Mouse (Mus musculus) kidney, adult 2 months (tissue): ENCODE results near the gene Spata31d1b. TPM values are rescaled to one million over a fixed set of nuclear protein-coding genes. Genes with fewer than 3 reads are reported as not detected.
A peak's percentile ranks its signal among the peaks of the same experiment; 100 is the strongest.
"Not testable (repeated sequence)": the region's sequence is repeated elsewhere in the genome, so short reads cannot be mapped to it uniquely, and the experiment has no call there.

Experiments used
- DNase-seq: peaks from one replicate; pipeline ENCODE4 v3.0.0; 2021
- H3K27ac ChIP-seq: fragments of 200-500 bp; 2 replicates; pipeline ENCODE4 v1.5.1; 2012; ENCODE audit warnings: low read depth, low read length, control low read depth, inconsistent platforms; ENCODE audit not compliant: insufficient read depth
- H3K27me3 ChIP-seq: fragments of 200-500 bp; replicated peaks from 2 replicates; pipeline ENCODE4 v1.6.1; 2012; ENCODE audit warnings: mild to moderate bottlenecking, moderate library complexity, low read length, inconsistent platforms; ENCODE audit not compliant: control insufficient read depth, insufficient read depth
- H3K36me3 ChIP-seq: fragments of 200-500 bp; 2 replicates; pipeline ENCODE4 v1.6.1; 2012; ENCODE audit warnings: mild to moderate bottlenecking, moderate library complexity, low read length, inconsistent platforms; ENCODE audit not compliant: control insufficient read depth, insufficient read depth
- H3K4me1 ChIP-seq: fragments of 200-500 bp; 2 replicates; pipeline ENCODE4 v1.6.1; 2011; ENCODE audit warnings: low read length; ENCODE audit not compliant: control insufficient read depth, insufficient read depth
- H3K4me3 ChIP-seq: fragments of 200-500 bp; 2 replicates; pipeline ENCODE4 v1.5.1; 2011; ENCODE audit warnings: mild to moderate bottlenecking, low read depth, low read length, control low read depth; ENCODE audit not compliant: insufficient read depth
- CTCF ChIP-seq: fragments of 200-500 bp; conservative IDR thresholded peaks from 2 replicates; pipeline ENCODE4 v1.5.1; 2011; ENCODE audit warnings: low read depth, mild to moderate bottlenecking, control low read depth, low read length, moderate library complexity, mixed read lengths; ENCODE audit not compliant: insufficient read depth, insufficient read length
- POLR2A ChIP-seq: fragments of 200-500 bp; IDR thresholded peaks from one replicate; pipeline ENCODE4 v1.6.1; 2011; ENCODE audit warnings: low read depth, low read length, control low read depth
- WGBS: fragments of 180-500 bp; shearing (Covaris S2); methylation state at CpG from one replicate; pipeline ENCODE4 v1.1.7; 2018; 5-methylcytosine and 5-hydroxymethylcytosine counted together
- polyA plus RNA-seq: library from polyadenylated mRNA; depleted of rRNA; stranded (reverse); fragments of >200 nt; gene quantifications from 2 replicates; pipeline ENCODE4 v1.2.3, GENCODE M21; 2012

Spata31d1b gene
- polyA plus RNA-seq, 1 experiment, result 0.03 TPM

- Histone ChIP-seq H3K4me3 (no peak overlapping the region), H3K4me1 (no peaks in the 10 kb centered on the region), H3K36me3 (no peaks in the 10 kb centered on the region), H3K27me3 (no peaks in the 10 kb centered on the region), H3K27ac (no peak overlapping the region)
- no peak for TF ChIP-seq POLR2A
- no peak for TF ChIP-seq CTCF
- no peak for DNase-seq
- WGBS, result 80% methylated on average over 7 of the region's 7 CpGs
Observed at GRCm38 (mm10) chr13:59695781-59696180, 16.3 kb upstream of the Spata31d1b start.

- H3K36me3 ChIP-seq, result no peaks in the 10 kb centered on the region
- 92% methylated on average over 8 of the region's 8 CpGs for WGBS
- H3K27ac ChIP-seq, result no peak overlapping the region
- no peaks in the 10 kb centered on the region for H3K4me1 ChIP-seq
- no peaks in the 10 kb centered on the region for H3K27me3 ChIP-seq
- TF ChIP-seq POLR2A, result no peak
- TF ChIP-seq CTCF, result no peak
- DNase-seq, result no peak
- H3K4me3 ChIP-seq, result no peak overlapping the region
Observed at GRCm38 (mm10) chr13:59699131-59699530, 13.0 kb upstream of the Spata31d1b start.

- WGBS, result 76% methylated on average over 1 of the region's 1 CpGs
- DNase-seq, result peak; percentile 10
- not testable (repeated sequence) for H3K27ac ChIP-seq, H3K4me1 ChIP-seq, H3K4me3 ChIP-seq, H3K36me3 ChIP-seq, H3K27me3 ChIP-seq
Observed at GRCm38 (mm10) chr13:59700137-59700536, 11.9 kb upstream of the Spata31d1b start.

- no peak overlapping the region for H3K27ac ChIP-seq
- DNase-seq, result no peak
- no peak overlapping the region for H3K4me3 ChIP-seq
- no peaks in the 10 kb centered on the region for H3K4me1 ChIP-seq
- H3K27me3 ChIP-seq, result no peaks in the 10 kb centered on the region
- no peaks in the 10 kb centered on the region for H3K36me3 ChIP-seq
- no peak for TF ChIP-seq CTCF
- TF ChIP-seq POLR2A, result no peak
- 80% methylated on average over 12 of the region's 12 CpGs for WGBS
Observed at GRCm38 (mm10) chr13:59703514-59703913, 8.6 kb upstream of the Spata31d1b start.

GRCm38 (mm10) chr13:59704562-59704961, 7.5 kb upstream of the Spata31d1b start:
- Histone ChIP-seq H3K4me3 (peak overlapping the region; percentile 17; the same call in 1 of the 2 replicates), H3K27ac (no peak overlapping the region), H3K27me3 (no peaks in the 10 kb centered on the region), H3K4me1 (no peaks in the 10 kb centered on the region), H3K36me3 (no peaks in the 10 kb centered on the region)
- DNase-seq, result peak; percentile 62
- TF ChIP-seq POLR2A, result no peak
- TF ChIP-seq CTCF, result peak; percentile 27; the same call in 1 of the 2 replicates
- WGBS, result 37% methylated on average over 12 of the region's 12 CpGs

GRCm38 (mm10) chr13:59710230-59710629, 1.9 kb upstream of the Spata31d1b start, which contains the start of gene Spata31d1a:
Gene Spata31d1a, minus strand, starts transcription at chr13:59710330.
- WGBS, result 92% methylated on average over 15 of the region's 15 CpGs
- H3K4me3 ChIP-seq, result no peak within 1 kb of the TSS
- TF ChIP-seq CTCF, result no peak
- no peaks in the 10 kb centered on the region for H3K27me3 ChIP-seq
- no peak for DNase-seq
- H3K36me3 ChIP-seq, result no peaks in the 10 kb centered on the region
- H3K4me1 ChIP-seq, result no peaks in the 10 kb centered on the region
- H3K27ac ChIP-seq, result no peak within 1 kb of the TSS

GRCm38 (mm10) chr13:59713710-59714109, 1.6 kb downstream of the Spata31d1b start:
- 64% methylated on average over 3 of the region's 3 CpGs for WGBS

GRCm38 (mm10) chr13:59718857-59719440, 6.9 kb downstream of the Spata31d1b start:
- H3K4me1 ChIP-seq, H3K36me3 ChIP-seq, H3K4me3 ChIP-seq, H3K27me3 ChIP-seq, H3K27ac ChIP-seq: not testable (repeated sequence)
- WGBS, result 18% methylated on average over 6 of the region's 6 CpGs
- peak; percentile 54 for DNase-seq

More at GRCm38 (mm10) chr13:59713710-59714109, 1.6 kb downstream of the Spata31d1b start:
- no peaks in the 10 kb centered on the region for H3K4me1 ChIP-seq
- no peaks in the 10 kb centered on the region for H3K36me3 ChIP-seq
- TF ChIP-seq CTCF (no peak), POLR2A (no peak)
- H3K27me3 ChIP-seq, result no peaks in the 10 kb centered on the region
- DNase-seq, result no peak
- H3K4me3 ChIP-seq, result no peak overlapping the region
- H3K27ac ChIP-seq, result no peak overlapping the region
